Mouse (Mus musculus) urinary bladder, postnatal 4 days (tissue): ENCODE data around the gene Lsr.
"Not testable (repeated sequence)": the region's sequence is repeated elsewhere in the genome, so short reads cannot be mapped to it uniquely, and the experiment has no call there.

Experiments
- DNase-seq, 2 experiments: peaks; one replicate each; pipeline ENCODE4 v3.0.0; 2021 to 2022; ENCODE audit warnings: low spot score in 2 of 2

Gene Lsr

GRCm38 (mm10) chr7:30962862-30963261, 10.4 kb downstream of the Lsr start:
- DNase-seq = no peak

- no peak for DNase-seq
Observed at GRCm38 (mm10) chr7:30959786-30960349, 13.4 kb downstream of the Lsr start.

GRCm38 (mm10) chr7:30958866-30959487, 14.3 kb downstream of the Lsr start:
- DNase-seq = no peak

DNA sequence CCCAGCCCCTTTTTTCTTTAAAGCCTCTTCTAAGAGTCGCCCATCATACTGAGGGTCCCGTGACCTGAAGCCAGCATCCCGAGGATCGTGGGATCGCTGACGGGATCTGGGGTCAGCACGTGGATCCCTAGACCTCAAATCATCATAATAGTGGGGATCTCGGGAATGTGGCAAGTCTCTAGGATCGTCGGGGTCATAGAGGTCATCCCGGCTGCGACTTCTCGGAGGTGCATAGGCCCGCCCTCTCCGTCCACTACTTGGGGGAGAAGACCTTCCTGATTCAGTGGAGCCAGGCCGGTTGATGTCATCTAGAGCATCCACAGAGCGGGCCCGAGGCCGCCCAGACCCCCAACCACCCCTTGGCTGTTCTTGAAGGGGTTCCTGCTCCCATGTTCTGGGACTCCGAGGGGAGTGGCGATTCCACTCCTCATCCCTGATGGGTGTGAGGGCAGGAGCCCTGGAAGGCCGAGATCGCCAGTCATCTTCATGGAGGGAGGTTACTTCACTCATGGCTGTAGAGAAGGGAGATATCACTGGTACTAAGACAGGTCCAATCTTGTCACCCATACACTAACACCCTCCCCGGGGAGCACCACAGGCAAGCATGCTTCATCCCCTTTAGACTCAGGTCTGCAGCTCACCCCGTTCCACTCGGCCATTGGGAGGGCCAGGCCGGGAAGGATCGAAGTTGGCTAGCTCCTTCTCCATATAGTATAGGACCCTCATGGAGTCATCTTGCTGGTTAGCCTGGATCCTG, 15.0 kb downstream of the Lsr start:
- DNase-seq = no peak

- peak; percentile 91 for DNase-seq
Observed at GRCm38 (mm10) chr7:30957367-30957783, 15.9 kb downstream of the Lsr start.

- peak; percentile 78 to 83 for DNase-seq
Observed at GRCm38 (mm10) chr7:30956756-30957366, 16.4 kb downstream of the Lsr start, which contains the start of gene Usf2. Usf2 (minus strand) TSS chr7:30956803.

DNA sequence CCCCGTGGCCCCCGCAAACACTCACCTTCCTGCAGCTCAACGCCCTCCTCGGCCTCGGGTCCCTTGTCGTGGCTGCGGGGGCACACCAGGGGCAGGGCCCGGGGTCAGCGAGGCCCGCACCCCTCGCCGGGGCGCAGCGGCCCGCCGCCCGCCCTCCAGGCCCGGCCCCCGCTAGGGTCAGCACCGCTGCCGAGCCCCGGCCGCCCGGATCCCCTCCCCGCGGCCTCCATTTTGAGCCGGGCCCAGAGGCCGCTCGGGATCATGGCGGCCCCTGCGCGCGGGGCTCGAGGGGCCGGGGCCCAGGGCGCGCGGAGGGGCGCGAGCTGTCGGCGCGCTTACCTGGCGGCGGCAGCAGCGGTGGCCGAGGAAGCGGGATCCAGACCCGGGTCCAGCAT, 16.9 kb downstream of the Lsr start:
- DNase-seq = no peak

- peak; percentile 84 to 93 for DNase-seq
Observed at GRCm38 (mm10) chr7:30955584-30956356, 17.5 kb downstream of the Lsr start.

DNA sequence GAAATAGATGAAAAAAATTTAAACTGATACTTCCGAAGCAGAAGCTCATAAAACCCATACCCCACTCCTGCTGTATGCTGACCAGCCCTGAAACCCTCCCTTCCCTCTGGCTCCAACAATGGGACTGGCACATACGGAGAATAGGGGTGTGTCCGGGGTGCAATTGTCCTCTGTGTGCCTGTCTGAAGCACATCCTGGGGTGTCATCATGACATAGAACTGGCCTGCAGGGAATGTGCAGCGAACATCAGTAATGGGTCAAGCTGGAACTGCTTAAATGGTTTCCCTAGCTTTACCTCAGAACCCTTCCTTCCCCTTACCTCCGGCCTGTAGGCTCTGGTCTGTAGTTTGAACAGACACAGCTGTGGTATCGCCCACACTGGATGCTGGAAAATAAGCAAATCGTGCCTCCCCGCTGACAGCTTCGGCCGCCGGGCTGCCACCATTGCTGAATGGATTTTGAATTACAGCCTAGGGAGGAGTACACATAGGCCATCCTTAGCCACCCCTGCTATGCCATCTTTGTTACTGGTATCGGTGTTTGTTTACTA, 18.2 kb downstream of the Lsr start:
- DNase-seq = no peak

GRCm38 (mm10) chr7:30954036-30954435, 19.2 kb downstream of the Lsr start:
- no peak for DNase-seq

DNA sequence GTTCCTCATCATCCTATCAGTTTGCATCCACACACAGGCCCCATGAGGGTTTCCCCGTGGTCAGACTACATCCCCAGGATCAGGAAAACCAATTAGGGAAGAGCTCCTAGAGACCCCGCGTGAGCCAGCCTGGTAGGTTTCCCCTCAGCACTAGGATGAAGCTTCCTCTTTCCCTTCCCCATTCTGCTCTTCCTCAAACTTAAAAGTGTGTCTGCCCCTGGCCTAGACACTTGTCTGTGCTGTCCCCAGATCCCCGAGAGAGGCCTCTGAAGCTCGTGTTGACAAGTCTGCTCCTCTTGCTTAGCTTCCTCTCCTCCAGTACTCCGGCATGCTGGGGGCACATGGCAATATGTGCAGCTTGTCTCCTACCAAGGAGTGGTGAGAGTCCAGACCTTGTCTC, 19.8 kb downstream of the Lsr start:
- DNase-seq = no peak

DNA sequence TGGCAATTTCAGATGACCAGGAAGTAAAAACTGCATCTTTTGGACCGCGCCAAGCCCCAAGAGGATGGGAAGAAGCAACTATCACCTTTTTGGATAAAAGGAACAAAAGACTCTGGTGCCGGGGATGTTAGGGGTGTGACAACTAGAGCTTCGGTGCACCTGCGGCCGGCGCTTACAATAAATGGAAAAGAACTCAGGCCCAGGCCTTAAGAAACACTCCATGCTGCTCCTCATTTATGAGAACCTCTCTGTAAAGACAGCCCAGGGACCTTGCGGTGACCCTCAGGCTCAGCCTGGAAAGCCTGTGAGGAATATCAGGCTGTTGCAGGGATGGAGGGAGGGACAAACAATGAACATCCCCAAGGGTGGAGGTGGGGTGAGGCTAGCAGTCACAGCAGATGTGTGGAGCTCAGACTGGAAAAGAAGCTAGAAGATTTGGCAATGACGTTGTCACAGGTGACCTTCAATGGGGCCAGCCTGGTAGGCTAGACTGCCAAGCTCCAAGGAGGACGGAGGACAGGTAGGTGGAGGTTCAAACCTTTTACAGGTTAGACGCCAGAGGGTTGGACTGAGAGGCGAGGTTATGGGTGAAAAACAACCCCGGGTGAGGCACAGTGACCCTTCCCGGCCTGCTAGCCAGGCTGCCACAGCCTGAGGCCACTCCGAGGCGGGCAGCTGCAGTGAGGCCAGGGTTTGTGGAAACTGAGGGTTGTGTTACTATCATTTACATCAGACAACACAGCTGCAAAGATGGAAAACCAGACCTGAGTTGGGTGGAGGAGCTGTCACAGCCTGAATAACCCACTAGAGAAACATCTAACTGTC, 20.6 kb downstream of the Lsr start:
- no peak for DNase-seq

DNA sequence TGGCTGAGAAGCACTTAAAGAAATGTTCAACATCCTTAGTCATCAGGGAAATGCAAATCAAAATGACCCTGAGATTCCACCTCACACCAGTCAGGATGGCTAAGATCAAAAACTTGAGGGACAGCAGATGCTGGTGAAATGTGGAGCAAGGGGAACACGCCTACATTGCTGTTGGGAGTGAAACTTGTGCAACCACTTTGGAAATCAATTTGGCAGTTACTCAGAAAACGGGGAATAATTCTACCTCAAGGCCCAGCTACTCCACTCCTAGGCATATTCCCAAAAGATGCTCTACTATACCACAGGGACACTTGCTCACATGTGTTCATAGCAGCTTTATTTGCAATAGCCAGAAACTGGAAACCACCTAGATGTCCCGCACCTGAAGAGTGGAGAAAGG, 23.4 kb downstream of the Lsr start:
- DNase-seq = not testable (repeated sequence)

GRCm38 (mm10) chr7:30945876-30946275, 27.4 kb downstream of the Lsr start:
- no peak for DNase-seq

- DNase-seq = not testable (repeated sequence)
Observed at GRCm38 (mm10) chr7:30945466-30945865, 27.8 kb downstream of the Lsr start.

- DNase-seq = not testable (repeated sequence)
Observed at GRCm38 (mm10) chr7:30944706-30945105, 28.6 kb downstream of the Lsr start.

- no peak for DNase-seq
Observed at GRCm38 (mm10) chr7:30943909-30944635, 29.2 kb downstream of the Lsr start, which contains the start of gene Hamp. Hamp (minus strand) TSS chr7:30944032.

DNA sequence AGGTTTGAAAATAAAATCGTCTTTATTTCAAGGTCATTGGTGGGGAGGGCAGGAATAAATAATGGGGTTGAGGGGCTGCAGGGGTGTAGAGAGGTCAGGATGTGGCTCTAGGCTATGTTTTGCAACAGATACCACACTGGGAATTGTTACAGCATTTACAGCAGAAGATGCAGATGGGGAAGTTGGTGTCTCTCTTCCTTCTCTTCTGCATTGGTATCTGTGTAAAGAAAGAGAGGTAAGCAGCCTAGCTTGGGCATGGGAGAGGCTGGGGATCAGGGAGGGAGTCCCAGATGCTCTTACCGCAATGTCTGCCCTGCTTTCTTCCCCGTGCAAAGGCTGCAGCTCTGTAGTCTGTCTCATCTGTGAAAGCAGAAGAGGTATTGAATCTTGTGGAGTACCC, 30.9 kb downstream of the Lsr start:
- DNase-seq = not testable (repeated sequence)

- not testable (repeated sequence) for DNase-seq
Observed at GRCm38 (mm10) chr7:30940070-30940469, 33.2 kb downstream of the Lsr start.
